Mouse (Mus musculus) midbrain, embryonic 15.5 days (tissue): ENCODE measurements around the gene Vpreb1. TPM values are rescaled to one million over a fixed set of nuclear protein-coding genes. Genes with fewer than 3 reads are reported as not detected.

Experiments used
- ATAC-seq: fragments of 200-750 bp; cut with Nextera tagmentation; replicated peaks from 2 replicates; pipeline ENCODE4 v1.8.0; 2017; ENCODE audit warnings: moderate TSS enrichment
- H3K27ac ChIP-seq: fragments of 300-500 bp; sonication (generic); 2 replicates; pipeline ENCODE4 v1.5.1; 2015; ENCODE audit warnings: mild to moderate bottlenecking, inconsistent platforms
- H3K27me3 ChIP-seq: fragments of 300-500 bp; sonication (generic); replicated peaks from 2 replicates; pipeline ENCODE4 v1.6.1; 2015; ENCODE audit warnings: inconsistent platforms
- H3K36me3 ChIP-seq: fragments of 300-500 bp; sonication (generic); replicated peaks from 2 replicates; pipeline ENCODE4 v1.6.1; 2015; ENCODE audit warnings: inconsistent platforms
- H3K4me1 ChIP-seq: fragments of 300-500 bp; sonication (generic); 2 replicates; pipeline ENCODE4 v1.6.1; 2015; ENCODE audit warnings: inconsistent platforms
- H3K4me2 ChIP-seq: fragments of 300-500 bp; sonication (generic); 2 replicates; pipeline ENCODE4 v1.6.1; 2015; ENCODE audit warnings: inconsistent platforms, mild to moderate bottlenecking, moderate library complexity
- H3K4me3 ChIP-seq: fragments of 300-500 bp; sonication (generic); 2 replicates; pipeline ENCODE4 v1.5.1; 2015; ENCODE audit warnings: mild to moderate bottlenecking, inconsistent platforms
- H3K9ac ChIP-seq: fragments of 300-500 bp; sonication (generic); 2 replicates; pipeline ENCODE4 v1.6.1; 2015; ENCODE audit warnings: mild to moderate bottlenecking, inconsistent platforms
- H3K9me3 ChIP-seq: fragments of 300-500 bp; sonication (generic); 2 replicates; pipeline ENCODE4 v1.6.1; 2016; ENCODE audit warnings: inconsistent platforms
- WGBS: fragments of 180-500 bp; shearing (Covaris S2); methylation state at CpG from one replicate; pipeline ENCODE4 v1.1.7; 2015; ENCODE audit warnings: mixed read lengths; 5-methylcytosine and 5-hydroxymethylcytosine counted together
- polyA plus RNA-seq: library from polyadenylated mRNA; unstranded; fragments of >200 nt; fragmentation: Nextera tagmentation; extraction: Ambion mirVana; gene quantifications from 2 replicates; pipeline ENCODE4 v1.2.1, GENCODE M21; 2015

Gene Vpreb1
- 1.1 TPM in 2 replicates for polyA plus RNA-seq

GRCm38 (mm10) chr16:16870617-16871331, at the start of gene Vpreb1, which contains the start of gene Top3b:
Vpreb1 (minus strand) TSS chr16:16870843.
Top3b (plus strand) TSS chr16:16870736.
- Histone ChIP-seq H3K27me3 (no peaks in the 10 kb centered on the region), H3K4me3 (peak within 1 kb of the TSS; percentile 69), H3K4me2 (peak within 1 kb of the TSS; percentile 61), H3K9ac (peak within 1 kb of the TSS; percentile 84), H3K27ac (peak within 1 kb of the TSS; percentile 92), H3K4me1 (peaks cover 17% of the 10 kb centered on the region), H3K9me3 (no peaks in the 10 kb centered on the region), H3K36me3 (peaks cover 6% of the 10 kb centered on the region; the same call in 1 of the 2 replicates)
- under 1% methylated on average over 49 of the region's 49 CpGs for WGBS
- peak; percentile 98 for ATAC-seq

- Histone ChIP-seq H3K4me2 (no peak overlapping the region), H3K36me3 (peaks cover 62% of the 10 kb centered on the region), H3K27me3 (no peaks in the 10 kb centered on the region), H3K9ac (no peak overlapping the region), H3K4me1 (no peaks in the 10 kb centered on the region), H3K27ac (no peak overlapping the region), H3K4me3 (no peak overlapping the region), H3K9me3 (no peaks in the 10 kb centered on the region)
- ATAC-seq = no peak
- 93% methylated on average over 7 of the region's 7 CpGs for WGBS
These were observed 47.9 kb upstream of the Vpreb1 start for GRCm38 (mm10) chr16:16918441-16919117.

DNA sequence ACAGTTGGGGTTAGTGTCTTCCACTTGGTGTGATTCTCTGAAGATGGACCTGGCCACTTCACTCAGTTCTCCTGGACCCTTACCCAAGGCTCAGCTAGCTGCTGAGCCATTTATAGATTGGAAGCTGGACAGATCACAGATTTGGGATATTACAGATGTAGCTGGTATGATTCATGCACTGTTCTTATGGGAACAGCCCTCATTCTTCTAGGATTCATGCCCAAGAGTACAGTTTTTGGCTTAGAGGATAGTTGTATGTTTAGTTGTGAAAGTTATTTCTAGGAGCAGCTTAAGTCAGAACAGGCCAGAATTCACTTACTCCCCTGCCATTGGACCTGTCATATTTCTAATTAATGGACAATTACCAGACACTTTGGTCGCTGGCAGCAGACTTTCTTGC, 42.8 kb upstream of the Vpreb1 start:
- no peaks in the 10 kb centered on the region for H3K27me3 ChIP-seq
- ATAC-seq = no peak
- H3K4me1 ChIP-seq = peaks cover 9% of the 10 kb centered on the region; the same call in 1 of the 2 replicates
- H3K27ac ChIP-seq = no peak overlapping the region
- H3K4me3 ChIP-seq = no peak overlapping the region
- no peaks in the 10 kb centered on the region for H3K9me3 ChIP-seq
- H3K9ac ChIP-seq = no peak overlapping the region
- H3K4me2 ChIP-seq = no peak overlapping the region
- 87% methylated on average over 1 of the region's 1 CpGs for WGBS
- H3K36me3 ChIP-seq = peaks cover 69% of the 10 kb centered on the region

- Histone ChIP-seq H3K4me3 (no peak overlapping the region), H3K27me3 (no peaks in the 10 kb centered on the region), H3K4me1 (peaks cover 9% of the 10 kb centered on the region; the same call in 1 of the 2 replicates), H3K9me3 (no peaks in the 10 kb centered on the region), H3K36me3 (peaks cover 62% of the 10 kb centered on the region), H3K9ac (no peak overlapping the region), H3K27ac (peak overlapping the region; percentile 71), H3K4me2 (no peak overlapping the region)
- WGBS = 30% methylated on average over 13 of the region's 13 CpGs
- ATAC-seq = peak; percentile 89
These were observed 41.3 kb upstream of the Vpreb1 start for GRCm38 (mm10) chr16:16911641-16912597.

DNA sequence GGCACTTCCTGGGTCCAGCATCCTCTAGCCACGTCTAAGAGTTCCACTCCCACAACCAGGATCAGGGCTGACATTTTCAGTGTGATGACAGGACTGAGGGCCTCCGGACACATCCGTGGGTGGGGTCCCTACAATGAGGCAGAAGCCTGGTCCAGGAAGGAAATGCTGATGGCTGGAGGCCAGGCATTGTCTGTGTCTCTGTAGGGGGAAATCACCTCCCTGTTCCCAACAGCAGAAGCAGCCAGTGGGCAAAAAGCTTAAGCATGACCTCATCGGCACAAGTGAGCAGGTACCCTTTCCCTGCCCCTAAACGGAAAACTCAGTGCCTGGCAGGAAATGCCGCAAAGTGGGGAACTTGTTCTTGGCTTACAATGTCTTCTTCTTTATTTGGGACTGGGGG, 37.2 kb upstream of the Vpreb1 start:
- Histone ChIP-seq H3K36me3 (peaks cover 52% of the 10 kb centered on the region), H3K4me3 (no peak overlapping the region), H3K9ac (no peak overlapping the region), H3K4me2 (no peak overlapping the region), H3K9me3 (no peaks in the 10 kb centered on the region), H3K27ac (no peak overlapping the region), H3K27me3 (no peaks in the 10 kb centered on the region), H3K4me1 (peaks cover 9% of the 10 kb centered on the region; the same call in 1 of the 2 replicates)
- ATAC-seq = no peak
- 79% methylated on average over 6 of the region's 6 CpGs for WGBS

GRCm38 (mm10) chr16:16903188-16903587, 32.5 kb upstream of the Vpreb1 start:
- Histone ChIP-seq H3K4me1 (peaks cover 5% of the 10 kb centered on the region), H3K4me2 (no peak overlapping the region), H3K36me3 (peaks cover 23% of the 10 kb centered on the region), H3K27ac (no peak overlapping the region), H3K27me3 (no peaks in the 10 kb centered on the region), H3K4me3 (no peak overlapping the region), H3K9ac (no peak overlapping the region), H3K9me3 (no peaks in the 10 kb centered on the region)
- 86% methylated on average over 5 of the region's 5 CpGs for WGBS
- no peak for ATAC-seq

DNA sequence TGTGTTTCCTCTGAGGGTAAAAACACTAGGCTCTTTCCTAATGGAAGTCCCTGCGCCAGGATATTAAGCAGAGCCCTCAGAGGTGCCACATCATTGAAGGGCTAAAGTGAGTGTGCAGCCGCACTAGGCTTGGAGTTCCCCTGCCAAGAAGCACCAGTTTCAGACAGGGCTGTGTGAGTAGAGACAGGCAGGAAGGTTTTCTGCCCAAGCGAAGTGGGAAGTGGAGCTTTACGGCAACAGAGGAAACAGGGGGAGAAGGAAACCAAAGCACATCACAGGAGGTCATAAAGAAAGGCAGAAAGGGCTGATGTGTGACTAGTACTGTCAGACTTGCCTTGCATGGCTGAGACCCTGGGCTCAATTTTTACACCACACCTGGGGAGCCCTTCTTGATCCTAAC, 31.7 kb upstream of the Vpreb1 start:
- Histone ChIP-seq H3K36me3 (peaks cover 17% of the 10 kb centered on the region), H3K9ac (no peak overlapping the region), H3K4me1 (peaks cover 14% of the 10 kb centered on the region), H3K9me3 (no peaks in the 10 kb centered on the region), H3K27me3 (no peaks in the 10 kb centered on the region), H3K4me3 (no peak overlapping the region), H3K4me2 (no peak overlapping the region), H3K27ac (0 out of 2 replicates have a peak overlapping the region, but pooled peaks have one; percentile 8)
- no peak for ATAC-seq
- WGBS = 90% methylated on average over 4 of the region's 4 CpGs

GRCm38 (mm10) chr16:16897056-16897584, 26.5 kb upstream of the Vpreb1 start:
- peak overlapping the region; percentile 70 for H3K27ac ChIP-seq
- peaks cover 24% of the 10 kb centered on the region for H3K4me1 ChIP-seq
- no peaks in the 10 kb centered on the region for H3K9me3 ChIP-seq
- no peak for ATAC-seq
- H3K36me3 ChIP-seq = peaks cover 7% of the 10 kb centered on the region; the same call in 1 of the 2 replicates
- H3K4me2 ChIP-seq = peak overlapping the region; percentile 80
- peak overlapping the region; percentile 62 for H3K4me3 ChIP-seq
- 27% methylated on average over 10 of the region's 10 CpGs for WGBS
- H3K27me3 ChIP-seq = no peaks in the 10 kb centered on the region
- peak overlapping the region; percentile 51 for H3K9ac ChIP-seq

- Histone ChIP-seq H3K9me3 (no peaks in the 10 kb centered on the region), H3K4me2 (peak within 1 kb of the TSS; percentile 80), H3K4me1 (peaks cover 24% of the 10 kb centered on the region), H3K9ac (peak within 1 kb of the TSS; percentile 51), H3K27me3 (no peaks in the 10 kb centered on the region), H3K27ac (peak within 1 kb of the TSS; percentile 70), H3K36me3 (peaks cover 9% of the 10 kb centered on the region; the same call in 1 of the 2 replicates), H3K4me3 (peak within 1 kb of the TSS; percentile 62)
- WGBS = under 1% methylated on average over 29 of the region's 29 CpGs
- peak; percentile 93 for ATAC-seq
These were observed 25.9 kb upstream of the Vpreb1 start, which contains the start of gene Ppm1f for GRCm38 (mm10) chr16:16896382-16897055. Ppm1f (plus strand) TSS chr16:16896469.

DNA sequence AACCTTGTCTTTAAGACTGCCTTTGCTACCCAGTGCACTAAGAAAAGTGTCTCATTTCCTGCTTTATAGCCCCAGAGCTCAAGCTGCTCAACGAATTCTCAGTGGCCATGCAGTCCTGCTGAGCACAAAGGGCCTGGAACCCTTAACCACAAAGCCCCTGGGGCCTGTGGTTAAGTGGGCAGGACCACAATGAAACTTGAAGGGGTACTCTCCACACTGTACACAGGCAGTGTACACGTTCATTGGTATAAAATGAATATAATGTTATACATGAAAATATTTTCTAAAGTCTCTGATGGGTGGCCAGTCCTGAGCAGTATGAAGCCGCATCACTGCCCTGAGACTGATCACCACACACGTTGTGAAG, 25.4 kb upstream of the Vpreb1 start:
- peaks cover 24% of the 10 kb centered on the region for H3K4me1 ChIP-seq
- WGBS = 22% methylated on average over 4 of the region's 4 CpGs
- H3K4me2 ChIP-seq = peak overlapping the region; percentile 80
- no peaks in the 10 kb centered on the region for H3K9me3 ChIP-seq
- H3K9ac ChIP-seq = peak overlapping the region; percentile 51; the same call in 1 of the 2 replicates
- ATAC-seq = no peak; the same call in 1 of the 2 replicates
- peak overlapping the region; percentile 62 for H3K4me3 ChIP-seq
- no peaks in the 10 kb centered on the region for H3K27me3 ChIP-seq
- peaks cover 14% of the 10 kb centered on the region for H3K36me3 ChIP-seq
- peak overlapping the region; percentile 70 for H3K27ac ChIP-seq

- Histone ChIP-seq H3K9me3 (no peaks in the 10 kb centered on the region), H3K27ac (no peak overlapping the region), H3K4me1 (peaks cover 11% of the 10 kb centered on the region), H3K9ac (no peak overlapping the region), H3K36me3 (peaks cover 50% of the 10 kb centered on the region), H3K4me3 (no peak overlapping the region), H3K4me2 (no peak overlapping the region), H3K27me3 (no peaks in the 10 kb centered on the region)
- 95% methylated on average over 7 of the region's 7 CpGs for WGBS
- no peak for ATAC-seq
These were observed 21.7 kb upstream of the Vpreb1 start for GRCm38 (mm10) chr16:16892366-16892765.
